Mouse (Mus musculus) Muller cell, postnatal 12 days (primary cell): ENCODE measurements at regions not wholly inside any gene's neighbourhood (a gene's known extent, or its start where the extent isn't known, plus 50 kb on each side); places are given as distances from the start of the nearest gene placed in this dataset.

Source experiments
- DNase-seq: peaks from one replicate; pipeline ENCODE4 v3.0.0-alpha.2; 2015; ENCODE audit errors: inconsistent ontology term

DNA sequence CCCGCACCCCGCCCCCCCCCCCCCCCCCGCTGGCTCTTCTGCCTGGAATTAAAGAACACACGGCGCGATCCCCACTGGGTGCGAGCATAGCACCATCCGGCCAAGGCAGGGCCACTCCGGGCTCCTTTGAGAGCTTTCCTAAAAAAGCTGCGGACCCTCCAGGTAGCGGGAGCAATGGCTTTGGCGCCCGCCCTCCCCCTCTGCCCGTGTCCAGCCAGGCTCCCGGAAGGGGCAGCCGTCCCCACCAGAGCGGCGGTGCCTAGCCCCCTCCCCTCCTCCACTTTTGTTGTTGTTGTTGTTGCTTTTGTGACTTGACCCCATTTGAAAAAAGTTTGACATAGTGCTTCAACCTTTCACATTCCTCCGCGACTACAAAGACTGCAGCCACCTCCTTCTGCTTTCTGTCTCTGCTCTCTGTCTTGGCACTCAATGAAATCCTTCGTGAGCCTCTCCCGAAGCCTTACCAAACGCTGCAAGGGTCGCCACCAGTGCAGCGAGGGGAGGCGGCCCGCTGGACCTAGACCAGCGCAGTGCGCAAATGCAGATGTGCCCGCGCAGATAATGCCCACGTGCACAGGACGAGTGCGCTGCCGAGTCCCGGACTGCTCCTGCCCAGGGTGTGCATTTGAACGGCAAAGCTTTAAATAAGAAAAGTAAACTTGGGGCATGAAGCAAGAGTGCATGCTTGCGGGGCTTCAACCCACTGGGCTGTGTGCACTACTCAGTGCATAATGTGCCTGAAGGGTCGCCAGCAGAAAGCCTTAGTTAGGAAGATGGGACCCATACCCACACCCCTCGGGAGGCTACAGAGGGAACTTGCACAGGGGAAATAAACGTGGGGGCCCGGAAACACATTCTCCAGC, 179.0 kb upstream of the Xlr start:
- DNase-seq = peak; percentile 0

DNA sequence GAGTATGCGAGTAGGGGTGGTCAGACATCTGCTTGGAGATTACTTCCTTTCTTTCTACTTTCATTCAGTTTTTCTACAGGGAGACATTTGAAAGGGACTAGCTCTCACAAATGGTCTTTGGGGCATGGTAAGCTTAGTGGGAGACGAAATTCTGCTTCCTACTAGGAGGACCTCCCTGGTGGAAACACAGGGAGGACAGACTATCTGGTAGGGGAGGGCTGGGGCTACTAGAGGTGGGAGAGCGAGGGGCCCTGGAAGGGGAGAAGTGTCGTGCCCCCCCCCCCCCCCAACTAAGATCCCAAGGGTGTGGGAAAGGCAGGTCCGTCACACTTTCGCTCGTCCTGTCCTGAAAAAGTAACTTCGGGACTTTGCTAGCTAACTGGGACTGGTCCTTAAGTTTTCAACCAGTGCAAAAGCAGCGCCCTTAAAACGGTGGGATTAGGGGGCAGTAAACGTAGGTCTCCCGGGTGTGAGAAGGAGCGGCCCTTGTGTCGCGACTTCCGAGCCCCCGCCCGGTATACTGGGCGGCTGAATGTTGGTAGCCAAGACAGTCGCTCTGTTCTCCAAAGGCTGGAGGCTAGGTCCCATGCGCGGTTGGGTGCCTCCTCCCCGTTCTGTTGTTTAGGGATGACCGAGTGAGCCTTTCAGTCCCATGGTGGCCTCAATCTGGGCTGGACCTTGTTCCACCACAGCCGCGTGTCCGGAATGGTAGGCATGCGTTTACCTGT, 178.2 kb upstream of the Xlr start:
- peak; percentile 0 for DNase-seq

DNA sequence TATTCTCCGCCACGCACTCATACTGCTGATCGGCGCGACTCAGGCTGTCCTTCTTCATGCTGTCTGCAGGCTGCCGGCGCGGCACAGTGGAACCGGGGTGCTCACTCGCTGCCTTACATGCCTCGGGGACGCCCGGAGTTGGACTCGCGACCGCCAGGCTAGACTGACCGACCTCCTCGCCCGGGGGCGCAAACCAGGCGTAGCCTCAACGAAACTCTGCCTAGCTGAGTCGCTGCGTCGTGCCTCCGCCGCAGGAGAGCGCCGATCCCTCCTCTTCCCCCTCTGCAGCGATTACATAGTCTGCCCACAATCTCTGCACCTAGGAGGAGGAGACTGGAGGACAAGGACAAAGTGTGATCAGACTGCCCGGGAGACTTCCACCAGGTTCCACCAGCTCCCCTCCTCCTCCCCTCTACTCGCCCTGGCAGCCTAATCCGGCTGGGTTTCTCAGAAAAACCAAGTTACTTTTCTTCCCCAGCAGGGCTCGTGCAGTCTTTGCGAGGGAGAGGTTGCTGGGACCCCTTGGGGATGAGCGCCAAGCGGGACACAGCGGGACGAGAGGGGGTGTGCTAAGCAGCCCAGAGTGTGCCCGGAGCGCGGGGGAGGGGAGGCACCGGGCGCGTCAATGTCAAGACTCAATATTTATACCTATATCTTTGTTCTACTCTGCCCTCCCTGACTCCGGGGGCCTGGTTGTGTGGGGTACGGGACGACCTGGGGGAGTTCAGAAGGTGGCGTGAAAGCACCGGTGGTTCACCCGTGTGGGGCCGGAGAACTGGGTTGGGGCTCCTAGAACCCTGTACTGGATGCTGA, 177.4 kb upstream of the Xlr start:
- peak; percentile 6 for DNase-seq
